9 mouse cellular contexts compared by ENCODE assay signal in the genomic region with DNA sequence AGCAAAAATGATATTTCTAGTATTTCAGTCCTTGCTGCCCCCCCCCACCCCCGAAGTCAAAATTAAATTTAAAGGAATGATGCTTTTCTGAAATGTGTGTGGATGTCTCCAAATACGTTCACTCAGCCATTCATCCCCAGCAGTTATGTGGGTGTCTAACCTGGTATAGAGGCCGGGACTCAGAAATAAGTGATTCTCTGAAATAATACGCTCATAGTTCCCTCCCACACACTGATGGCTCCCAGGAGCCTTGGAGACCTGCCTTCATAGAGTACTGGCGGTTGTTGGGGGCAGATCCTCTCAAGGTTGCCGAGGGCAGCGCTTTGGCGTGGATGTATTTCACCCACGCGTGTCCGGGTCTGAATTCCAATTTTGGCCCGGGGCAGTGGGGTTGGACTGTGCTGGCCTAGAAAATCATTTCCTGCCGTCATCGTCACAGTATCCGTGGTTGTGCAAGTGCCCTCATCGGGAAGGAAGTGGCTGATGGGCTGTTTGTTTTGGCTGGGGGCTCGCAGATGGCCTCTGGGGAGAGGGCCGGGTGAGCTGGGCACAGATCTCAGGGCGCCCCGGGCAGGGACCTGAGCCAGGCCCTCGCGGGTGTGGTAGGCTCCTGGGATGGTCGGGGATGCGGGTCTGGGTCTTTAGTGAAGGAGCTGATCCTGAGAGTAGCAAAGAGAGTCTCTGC. TPM values are rescaled to one million over a fixed set of nuclear protein-coding genes. Genes with fewer than 3 reads are reported as not detected.
DNase-seq lines count a peak whose midpoint lies in the region; ATAC-seq lines count a peak whose summit lies in the region.
"Had no signal": no experiment of that assay in that cellular context is flagged by ENCODE, and none has a peak within 500 bp of the region (broad histone marks: within the 10 kb centered on the region; RNA-seq: fewer than 3 reads in every experiment).

No protein-coding gene starts in this region.

- H3K9me3 ChIP-seq in embryonic facial prominence, embryonic 10.5 days: no peaks in the 10 kb centered on the region
- H3K9me3 ChIP-seq in liver, embryonic 13.5 days (replicated peaks): no peaks in the 10 kb centered on the region

- no peaks in the 10 kb centered on the region for H3K27me3 ChIP-seq in embryonic facial prominence, embryonic 10.5 days (replicated peaks; ENCODE audit: low read depth, poor library complexity, severe bottlenecking)
- no peaks in the 10 kb centered on the region for H3K27me3 ChIP-seq in liver, embryonic 13.5 days
- H3K27me3 ChIP-seq: Patski had no signal

- peak; percentile 16 to 63 for DNase-seq in left cerebral cortex, postnatal 25 days (ENCODE audit: low spot score in 2 of 2)
- no peak for DNase-seq in left cerebral cortex, adult 18-20 months (ENCODE audit: low spot score in 2 of 2)
- peak; percentile 39 for DNase-seq in embryonic facial prominence, embryonic 10.5 days (ENCODE audit: low spot score)
- DNase-seq in heart, postnatal 10 days: peak; percentile 60 to 74
- DNase-seq in liver, embryonic 13.5 days: no peak
- DNase-seq in retina, embryonic 14.5 days (ENCODE audit: low spot score): no peak
- DNase-seq in cerebellum, adult 8-10 months: no peak

- peak overlapping the region; percentile 33 for H3K4me3 ChIP-seq in embryonic facial prominence, embryonic 10.5 days
- H3K4me3 ChIP-seq in liver, embryonic 13.5 days (replicated peaks): no peak overlapping the region

- WGBS in embryonic facial prominence, embryonic 10.5 days: 38% methylated on average over 24 of the region's 24 CpGs
- WGBS in liver, embryonic 13.5 days (ENCODE audit: insufficient replicate concordance): 22% methylated on average over 24 of the region's 24 CpGs

- H3K27ac ChIP-seq in embryonic facial prominence, embryonic 10.5 days (replicated peaks): peak overlapping the region; percentile 80
- H3K27ac ChIP-seq in liver, embryonic 13.5 days: no peak overlapping the region

- peak overlapping the region; percentile 32 for H3K4me2 ChIP-seq in liver, embryonic 13.5 days

- no peak overlapping the region for H3K9ac ChIP-seq in liver, embryonic 13.5 days

- no peak for ATAC-seq in liver, embryonic 13.5 days (ENCODE audit: low read depth)
- ATAC-seq in activated CD4-positive, CD25-positive, alpha-beta regulatory T cell, adult 4 months: no peak
- ATAC-seq: Patski had no signal

- H3K36me3 ChIP-seq in embryonic facial prominence, embryonic 10.5 days (replicated peaks): peaks cover 44% of the 10 kb centered on the region
- no peaks in the 10 kb centered on the region for H3K36me3 ChIP-seq in liver, embryonic 13.5 days

- H3K4me1 ChIP-seq in embryonic facial prominence, embryonic 10.5 days: peaks cover 74% of the 10 kb centered on the region
- H3K4me1 ChIP-seq in liver, embryonic 13.5 days (replicated peaks): 0 out of 2 replicates have a peak, but pooled peaks cover 3% of the 10 kb centered on the region

- intact Hi-C loops in left cerebral cortex, postnatal 25 days (cut with DNase I): no loop called here
- intact Hi-C loops in heart, postnatal 10 days (cut with DNase I): no loop called here

RNA-seq across cellular contexts. Expression of a gene that starts 19.0 kb away (rescaled TPM):
- total RNA-seq in left cerebral cortex, postnatal 25 days (2021): 1 to 10 TPM; 5.7 to 9.1 TPM
- total RNA-seq in left cerebral cortex, adult 18-20 months (2021): 1 to 10 TPM; 7.3 to 7.9 TPM
- polyA plus RNA-seq in embryonic facial prominence, embryonic 10.5 days (2016; fragmentation: Nextera tagmentation; extraction: Ambion mirVana): 26.9 and 27.6 TPM in 2 replicates
- total RNA-seq in heart, postnatal 10 days (2021): 10 to 100 TPM; 35.1 to 35.9 TPM
- polyA plus RNA-seq in liver, embryonic 13.5 days (2015; fragmentation: Nextera tagmentation; extraction: Ambion mirVana): 0.98 and 1.1 TPM in 2 replicates
- not detected for polyA plus RNA-seq in activated CD4-positive, CD25-positive, alpha-beta regulatory T cell, adult 4 months (2017; shearing (Covaris generic))

Comparison
In these comparisons a context has a peak if more than half of its experiments do, and no peak if none do; other contexts are left out.
1. DNase-seq: peak in left cerebral cortex, postnatal 25 days (2 of 2), embryonic facial prominence, embryonic 10.5 days (single experiment) and heart, postnatal 10 days (2 of 2); none in left cerebral cortex, adult 18-20 months (0 of 2), liver, embryonic 13.5 days (single experiment), retina, embryonic 14.5 days (single experiment) and cerebellum, adult 8-10 months (single experiment).